Mouse (Mus musculus) telencephalon, adult 2 months (tissue): ENCODE results near the gene Ech1.

Experiments
- DNase-seq: peaks from one replicate; pipeline ENCODE4 v3.0.0-alpha.2; 2011; ENCODE audit warnings: low read depth, low spot score

Ech1 gene

DNA sequence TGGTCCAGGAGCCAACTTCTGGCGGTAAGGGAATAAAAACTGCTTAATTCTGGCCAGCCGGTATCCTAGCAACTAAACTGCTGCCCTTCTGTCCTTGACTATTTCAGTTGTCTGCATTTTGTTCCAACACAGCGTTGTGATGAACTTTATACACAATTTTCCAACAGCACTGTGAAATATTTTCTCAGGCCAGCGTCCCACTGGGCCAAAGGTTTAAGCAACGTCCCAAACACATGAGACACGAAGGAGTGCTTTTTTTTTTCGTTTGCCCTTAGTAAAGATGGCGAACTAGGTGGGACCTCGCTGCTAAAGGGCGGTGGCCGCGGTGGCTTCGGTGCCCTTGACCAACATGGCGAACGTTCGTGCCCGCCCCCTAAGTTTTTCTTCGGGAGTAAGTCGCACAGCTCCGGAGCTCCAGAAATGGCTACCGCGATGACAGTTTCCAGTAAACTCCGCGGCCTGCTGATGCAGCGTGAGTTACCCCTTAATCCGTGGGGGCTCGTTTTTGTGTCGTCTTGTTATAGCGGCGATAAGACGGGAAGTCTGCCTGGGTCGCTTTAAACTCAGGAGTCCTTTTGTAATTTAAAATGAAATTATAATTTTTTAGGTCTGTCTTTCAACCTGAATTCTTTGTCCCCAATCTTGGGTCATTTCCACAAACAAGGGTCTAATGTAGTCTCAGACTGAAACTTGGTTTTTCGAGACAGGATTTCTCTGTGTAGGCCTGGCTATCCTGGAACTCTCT lies at the start of gene Ech1:
TSS of gene Ech1 (plus strand) at position 277 of the 745 bp plus-strand sequence.
- peak; percentile 86 for DNase-seq

DNA sequence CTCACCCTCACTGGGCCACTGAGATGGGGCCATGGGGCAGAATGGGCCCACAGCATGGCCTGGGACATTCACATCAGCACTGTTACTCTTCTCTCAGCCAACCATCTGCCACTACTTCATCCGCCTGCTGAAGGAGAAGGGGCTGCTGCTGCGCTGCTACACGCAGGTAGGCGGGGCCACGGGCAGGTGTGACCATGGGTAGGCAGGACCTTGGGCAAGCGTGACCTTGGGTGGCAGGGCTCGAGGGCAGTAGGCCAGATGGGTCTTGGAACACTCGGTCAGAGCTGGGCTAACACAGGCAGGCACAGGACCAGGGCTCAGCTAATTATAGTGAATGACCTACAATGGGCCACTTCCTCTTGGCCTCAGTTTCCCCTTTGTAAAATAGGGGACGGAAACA lies 46.2 kb upstream of the Ech1 start:
- DNase-seq, result no peak

DNA sequence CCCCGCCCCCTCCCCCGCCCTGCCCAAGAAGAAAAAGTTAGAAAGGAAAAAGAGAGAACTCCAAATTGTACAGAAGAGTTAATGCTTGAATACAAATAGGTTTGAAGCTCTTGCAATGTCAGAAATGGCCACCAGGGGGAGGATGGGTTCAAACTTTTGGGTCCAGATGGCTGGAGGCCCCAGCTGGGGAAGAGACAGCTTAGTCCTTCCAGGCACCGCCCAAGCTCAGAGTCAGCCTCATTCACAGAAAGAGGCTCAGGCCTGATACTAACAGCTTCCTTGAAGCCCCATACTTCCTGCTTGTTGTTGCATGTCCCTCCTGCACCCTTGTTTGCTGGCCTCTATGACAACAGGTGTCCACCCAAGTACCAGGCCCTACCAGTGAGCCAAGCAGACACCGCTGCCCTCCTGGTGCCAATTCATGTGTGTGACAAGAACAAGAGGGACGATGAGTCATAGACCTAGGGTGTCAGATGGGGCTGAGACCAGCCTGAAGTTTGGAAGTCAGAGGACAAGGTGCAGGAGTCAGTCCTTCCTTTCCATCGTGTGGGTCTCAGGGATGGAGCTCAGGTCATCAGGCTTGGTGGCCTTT lies 44.9 kb upstream of the Ech1 start:
- peak; percentile 77 for DNase-seq

DNA sequence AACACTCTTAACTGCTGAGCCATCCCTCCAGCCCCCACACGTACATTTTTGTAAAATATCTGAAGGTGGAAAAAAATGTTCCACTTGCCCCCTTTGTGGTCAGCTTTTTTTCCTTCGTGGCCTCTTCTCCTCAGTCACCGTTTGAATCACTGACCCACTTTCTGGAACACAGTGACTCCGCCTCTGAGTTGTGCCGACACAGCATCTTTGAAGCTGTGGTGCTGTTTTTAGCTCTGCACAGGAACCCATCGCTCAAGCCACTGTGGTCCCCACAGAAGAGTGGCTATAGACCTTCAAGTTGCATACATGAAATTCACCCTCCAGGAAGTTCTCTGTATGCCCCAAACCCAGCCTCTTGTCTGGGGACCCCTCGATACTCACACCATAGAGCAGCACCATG lies 44.2 kb upstream of the Ech1 start:
- no peak for DNase-seq

DNA sequence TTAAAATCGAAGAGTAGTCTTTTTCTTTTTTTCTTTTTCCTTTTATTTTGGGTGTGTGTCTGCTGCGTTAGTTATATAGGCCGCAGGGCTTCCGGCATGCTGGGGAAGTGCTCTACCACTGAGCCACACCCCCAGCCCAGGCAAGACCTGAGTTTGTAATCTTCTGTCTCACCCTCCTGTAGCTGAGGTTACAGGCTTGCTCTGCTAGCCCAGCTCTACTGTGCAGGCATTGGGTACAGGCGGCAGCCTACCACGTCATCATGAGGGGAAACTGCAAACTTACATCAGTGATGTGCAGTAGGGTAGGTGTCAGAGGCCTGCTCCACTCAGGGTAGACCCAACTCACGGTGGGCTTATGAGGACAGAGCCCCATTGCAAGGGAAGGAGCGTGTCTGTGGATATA lies 43.8 kb upstream of the Ech1 start:
- DNase-seq, result no peak

DNA sequence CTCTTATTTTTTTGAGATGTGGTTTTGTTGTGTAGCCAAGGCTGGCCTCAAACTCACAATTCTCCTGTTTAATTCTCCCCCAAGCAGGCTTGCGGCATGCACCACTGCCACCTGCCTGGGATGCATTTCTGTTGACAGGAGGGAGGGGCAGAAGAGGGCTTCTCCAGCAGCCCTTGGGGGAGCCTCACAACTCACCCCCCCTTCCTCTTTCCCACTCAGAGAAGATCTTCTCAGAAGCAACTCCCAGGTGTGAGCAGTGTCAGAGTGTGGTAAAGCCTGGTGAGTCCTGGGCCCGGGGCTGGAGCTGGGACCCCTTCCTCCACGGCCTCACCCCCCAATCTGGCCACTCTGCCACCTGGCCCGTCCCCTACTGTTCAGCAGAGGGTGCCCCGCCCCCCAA lies 39.9 kb upstream of the Ech1 start:
- DNase-seq, result no peak

DNA sequence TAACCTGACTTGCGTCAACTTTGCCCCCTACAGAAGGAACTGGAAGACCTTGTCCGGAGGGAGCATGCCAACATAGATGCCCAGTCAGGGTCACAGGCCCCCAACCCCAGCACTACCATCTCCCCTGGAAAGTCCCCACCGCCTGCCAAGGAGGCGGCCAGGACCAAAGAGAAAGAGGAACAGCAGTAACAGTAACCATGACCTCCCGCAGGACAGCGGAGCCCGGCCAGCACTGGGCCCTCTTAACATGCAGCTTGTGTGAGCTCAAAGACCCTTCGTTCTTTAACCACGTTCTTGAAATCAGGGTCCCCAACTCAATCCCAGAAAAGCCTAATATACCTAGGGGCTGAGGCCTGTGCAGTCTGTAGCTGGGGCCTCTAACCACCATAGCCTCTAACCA lies 37.1 kb upstream of the Ech1 start:
- no peak for DNase-seq

DNA sequence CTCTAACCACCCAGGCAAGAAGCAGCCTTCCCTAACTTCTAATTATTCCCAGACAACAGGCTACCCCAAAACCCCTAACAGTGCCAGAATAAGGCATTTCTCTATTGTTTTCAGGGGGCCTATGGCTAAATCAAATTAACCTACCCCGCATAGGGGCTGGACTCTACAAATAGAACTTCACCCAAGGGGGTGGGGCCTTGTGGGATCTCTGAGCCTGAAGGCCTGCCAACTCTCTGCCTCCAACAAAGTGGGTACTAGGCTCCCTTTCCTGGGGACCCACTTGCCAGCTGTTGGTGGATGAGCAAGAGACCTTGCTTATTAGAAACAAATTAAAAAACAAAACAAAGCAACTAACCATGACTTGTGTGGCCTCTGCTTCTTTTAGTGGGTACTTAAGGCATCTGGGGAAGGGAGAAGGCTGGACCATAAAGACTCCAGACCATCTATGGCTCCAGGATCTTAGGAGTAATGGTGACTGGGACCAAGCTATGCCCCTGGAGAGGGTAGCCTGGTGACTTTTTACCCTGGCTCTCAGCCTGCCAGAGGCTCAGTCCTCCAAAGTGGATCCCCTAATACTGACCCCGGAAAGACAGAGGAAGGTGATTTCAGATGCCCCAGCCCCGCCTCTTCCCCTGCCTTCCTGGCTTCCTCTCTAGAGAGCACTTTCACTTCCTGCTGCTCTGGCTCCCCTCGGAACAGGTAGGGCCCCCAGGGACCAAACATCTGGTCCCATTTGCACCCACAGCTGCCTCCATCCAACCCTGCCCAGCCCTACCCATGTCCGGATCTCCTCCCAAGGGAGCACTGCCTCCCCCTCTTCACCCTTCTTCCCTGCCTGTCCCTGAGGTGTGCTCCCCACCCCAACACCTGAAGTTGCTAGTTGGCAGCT lies 36.5 kb upstream of the Ech1 start, which contains the start of gene Rinl:
TSS of gene Rinl (plus strand) at position 663 of the 889 bp plus-strand sequence.
- DNase-seq, result no peak

DNA sequence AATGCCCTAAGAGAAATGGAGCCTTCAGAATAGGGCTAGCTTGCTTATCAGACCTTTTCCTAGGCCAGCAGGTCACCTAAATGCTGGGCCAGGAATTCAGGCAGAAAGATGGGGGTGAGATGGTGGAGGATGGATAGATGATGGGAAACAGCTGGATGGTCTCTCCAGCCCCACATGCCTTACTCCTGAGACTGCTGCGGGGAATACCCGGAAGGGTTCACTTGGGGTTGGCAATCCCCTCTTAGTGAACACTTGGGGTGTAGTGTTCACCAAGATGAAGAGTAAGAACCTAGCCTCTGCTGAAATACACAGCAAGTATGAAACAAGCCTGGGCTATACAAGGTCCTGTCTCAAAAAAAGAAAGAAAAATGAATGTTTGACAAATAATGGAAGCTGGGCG lies 35.8 kb upstream of the Ech1 start:
- no peak for DNase-seq

DNA sequence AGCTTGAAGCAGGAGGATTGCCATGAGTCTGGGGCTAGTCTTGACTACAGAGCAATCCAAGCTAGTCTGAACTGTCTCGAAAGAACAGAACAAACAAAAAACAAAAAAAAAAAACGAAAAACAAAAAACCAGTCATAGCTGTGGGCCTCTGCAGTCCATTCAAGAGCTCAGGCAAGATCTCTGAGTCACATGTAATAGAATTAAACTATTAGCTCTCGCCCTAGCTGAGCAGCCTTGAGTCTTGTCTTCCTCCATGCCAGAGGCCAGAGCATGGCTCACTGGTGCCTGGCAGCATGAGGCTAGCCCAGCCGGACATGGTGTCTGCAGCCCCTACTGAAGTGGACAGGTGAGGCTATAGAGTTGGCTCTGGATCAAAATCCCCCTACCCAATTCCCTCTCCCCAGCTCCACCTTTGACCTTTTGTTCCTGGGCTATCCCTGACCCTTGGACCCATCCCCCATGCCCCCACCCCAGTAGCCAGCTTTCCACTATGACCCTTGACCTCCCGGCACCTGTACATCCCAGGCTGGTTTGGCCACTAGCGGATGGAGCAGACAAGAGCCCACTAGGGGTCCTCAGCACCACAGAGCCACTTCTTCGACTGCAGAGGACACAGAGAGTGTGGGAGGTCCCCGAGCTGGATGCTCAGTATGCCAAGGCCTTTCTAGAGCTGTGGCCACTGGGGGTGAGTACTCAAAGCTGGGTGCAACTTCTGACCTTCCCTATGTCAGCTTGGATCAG lies 34.8 kb upstream of the Ech1 start:
- no peak for DNase-seq

GRCm38 (mm10) chr7:28791706-28792105 lies 33.3 kb upstream of the Ech1 start:
- no peak for DNase-seq

DNA sequence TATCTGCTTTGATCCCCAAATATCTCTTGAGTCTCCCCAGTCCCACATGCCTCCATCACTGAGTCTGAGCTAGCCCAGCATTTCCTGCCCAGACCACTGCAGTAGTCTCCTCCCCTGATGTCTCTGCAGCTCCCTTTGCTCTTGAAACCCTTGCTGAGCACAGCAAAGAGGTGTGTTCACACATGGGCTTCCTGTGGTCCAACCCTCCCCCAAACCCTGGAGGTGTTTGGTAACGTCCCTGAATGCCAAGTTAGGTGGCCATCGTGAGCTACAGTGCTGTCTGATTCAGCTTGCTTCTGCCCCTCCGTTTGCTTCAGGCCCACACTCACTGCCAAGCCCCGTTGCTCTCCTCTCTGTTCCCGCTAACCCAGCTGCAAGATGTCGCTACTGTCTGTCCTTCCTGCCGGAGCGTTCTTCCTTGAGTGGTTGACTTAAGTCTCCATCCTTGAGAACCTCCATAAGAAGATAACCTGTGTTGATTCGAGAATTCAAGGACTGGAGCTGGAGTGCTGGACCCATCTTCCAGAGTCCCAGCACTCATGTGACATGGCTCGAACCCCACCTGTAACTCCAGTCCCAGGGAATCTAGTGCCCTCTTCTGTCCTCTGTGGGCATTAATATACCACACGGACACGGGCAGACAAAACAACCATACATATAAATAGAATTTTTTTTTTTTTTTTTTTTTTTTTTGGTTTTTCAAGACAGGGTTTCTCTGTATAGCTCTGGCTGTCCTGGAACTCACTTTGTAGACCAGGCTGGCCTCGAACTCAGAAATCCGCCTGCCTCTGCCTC lies 32.4 kb upstream of the Ech1 start:
- DNase-seq, result no peak

GRCm38 (mm10) chr7:28793834-28794233 lies 31.2 kb upstream of the Ech1 start:
- DNase-seq, result no peak

GRCm38 (mm10) chr7:28794496-28794895 lies 30.5 kb upstream of the Ech1 start:
- DNase-seq, result no peak

GRCm38 (mm10) chr7:28795832-28796231 lies 29.2 kb upstream of the Ech1 start:
- DNase-seq, result no peak

DNA sequence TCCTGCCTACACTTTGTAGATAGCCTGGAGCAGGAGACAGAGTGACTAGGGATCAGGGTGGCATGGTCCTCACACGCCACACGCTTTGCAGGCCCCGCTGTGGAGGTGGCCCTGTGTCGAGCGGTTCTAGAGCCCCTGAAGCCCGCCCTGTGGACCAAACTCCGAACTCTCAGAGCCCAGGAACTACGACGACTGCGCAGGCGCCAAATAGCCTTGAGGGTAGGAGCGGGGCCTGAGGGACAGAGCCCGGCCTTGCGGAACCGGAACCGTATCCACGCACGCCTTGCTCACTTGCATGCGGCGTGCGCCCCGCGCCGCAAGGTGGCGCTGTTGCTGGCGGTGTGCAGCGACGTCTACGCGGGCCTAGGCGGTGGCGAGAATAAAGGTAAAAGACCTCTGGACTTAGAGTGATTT lies 28.4 kb upstream of the Ech1 start:
- no peak for DNase-seq

- no peak for DNase-seq
Observed at GRCm38 (mm10) chr7:28799994-28800393, 25.0 kb upstream of the Ech1 start.

DNA sequence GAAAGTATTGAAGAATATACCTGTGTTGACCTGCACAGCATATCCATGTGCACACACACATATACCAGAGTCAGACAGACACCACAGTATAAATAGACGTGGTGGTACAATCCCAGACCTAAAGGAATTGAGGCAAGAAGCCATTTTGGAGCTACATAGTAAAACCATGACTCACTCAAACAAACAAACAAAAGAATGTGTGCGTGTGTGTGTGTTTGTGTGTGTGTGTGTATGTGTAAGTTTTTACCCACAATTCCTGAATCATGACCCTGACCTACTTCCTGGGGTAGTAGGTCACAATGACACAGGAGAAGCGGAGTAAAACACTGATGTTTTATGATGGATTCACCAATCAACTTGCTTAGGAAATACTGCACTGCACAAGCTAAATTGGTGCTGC lies 23.6 kb upstream of the Ech1 start:
- DNase-seq, result no peak

GRCm38 (mm10) chr7:28801901-28802670 lies 22.9 kb upstream of the Ech1 start:
- DNase-seq, result no peak
